Mouse (Mus musculus) heart, adult 11 months (tissue): ENCODE data around the gene Myh9.

Source experiments
- DNase-seq: peaks from one replicate; pipeline ENCODE4 v3.0.0; 2022

Myh9 gene

GRCm38 (mm10) chr15:77842047-77842843 is at the start of gene Myh9:
Myh9 (minus strand) TSS chr15:77842175.
- peak; percentile 100 for DNase-seq

GRCm38 (mm10) chr15:77891766-77892165 is 49.8 kb upstream of the Myh9 start:
- DNase-seq: peak; percentile 97

GRCm38 (mm10) chr15:77889761-77890422 is 47.9 kb upstream of the Myh9 start:
- peak; percentile 89 for DNase-seq

- DNase-seq: peak; percentile 88
Observed at GRCm38 (mm10) chr15:77888286-77888685, 46.3 kb upstream of the Myh9 start.

GRCm38 (mm10) chr15:77887093-77887488 is 45.1 kb upstream of the Myh9 start:
- no peak for DNase-seq

- no peak for DNase-seq
Observed at GRCm38 (mm10) chr15:77886369-77887092, 44.6 kb upstream of the Myh9 start.

GRCm38 (mm10) chr15:77885945-77886344 is 44.0 kb upstream of the Myh9 start:
- DNase-seq: no peak

- DNase-seq: no peak
Observed at GRCm38 (mm10) chr15:77885159-77885558, 43.2 kb upstream of the Myh9 start.

- DNase-seq: peak; percentile 94
Observed at GRCm38 (mm10) chr15:77883697-77884010, 41.7 kb upstream of the Myh9 start.

- DNase-seq: peak; percentile 96
Observed at GRCm38 (mm10) chr15:77882797-77883696, 41.1 kb upstream of the Myh9 start.

- no peak for DNase-seq
Observed at GRCm38 (mm10) chr15:77882297-77882696, 40.3 kb upstream of the Myh9 start.

GRCm38 (mm10) chr15:77881698-77882097 is 39.7 kb upstream of the Myh9 start:
- no peak for DNase-seq

- DNase-seq: no peak
Observed at GRCm38 (mm10) chr15:77880738-77881137, 38.8 kb upstream of the Myh9 start.

- DNase-seq: peak; percentile 82
Observed at GRCm38 (mm10) chr15:77879756-77880155, 37.8 kb upstream of the Myh9 start.

GRCm38 (mm10) chr15:77877209-77877608 is 35.2 kb upstream of the Myh9 start:
- DNase-seq: peak; percentile 81

- peak; percentile 72 for DNase-seq
Observed at GRCm38 (mm10) chr15:77876716-77877115, 34.7 kb upstream of the Myh9 start.

- DNase-seq: no peak
Observed at GRCm38 (mm10) chr15:77875953-77876352, 34.0 kb upstream of the Myh9 start.

GRCm38 (mm10) chr15:77874807-77875206 is 32.8 kb upstream of the Myh9 start:
- no peak for DNase-seq

- no peak for DNase-seq
Observed at GRCm38 (mm10) chr15:77874310-77874709, 32.3 kb upstream of the Myh9 start.

- DNase-seq: no peak
Observed at GRCm38 (mm10) chr15:77873564-77873963, 31.6 kb upstream of the Myh9 start.

- DNase-seq: no peak
Observed at GRCm38 (mm10) chr15:77872996-77873395, 31.0 kb upstream of the Myh9 start.

GRCm38 (mm10) chr15:77868340-77868739 is 26.4 kb upstream of the Myh9 start:
- no peak for DNase-seq
